Mouse (Mus musculus): ENCODE measurements at regions not wholly inside any gene's neighbourhood (a gene's known extent, or its start where the extent isn't known, plus 50 kb on each side); places are given as distances from the start of the nearest gene placed in this dataset.
"Not testable (repeated sequence)": the region's sequence is repeated elsewhere in the genome, so short reads cannot be mapped to it uniquely, and the experiment has no call there.

DNA sequence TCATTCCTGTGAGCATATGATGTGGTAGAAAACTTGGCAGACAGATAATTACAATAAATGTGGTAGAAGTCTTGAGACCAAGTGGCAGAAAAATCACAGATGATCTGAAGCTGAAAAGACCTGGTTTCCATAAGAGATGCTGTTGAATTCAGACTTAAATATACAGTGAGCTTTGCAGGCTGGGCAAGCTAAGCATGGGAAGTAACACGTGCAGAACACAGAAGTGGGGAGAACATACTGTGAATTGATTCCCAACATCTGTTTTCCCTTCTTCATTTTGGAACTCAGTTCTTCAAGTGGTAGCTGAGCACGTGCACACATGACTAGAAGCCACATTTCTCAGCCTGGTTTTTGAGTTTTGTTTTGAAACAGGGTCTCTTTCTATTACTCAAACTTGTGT, 157.8 kb downstream of the Mterf1b start:
- DNase-seq (ENCODE audit: low read depth, low spot score) = no peak

DNA sequence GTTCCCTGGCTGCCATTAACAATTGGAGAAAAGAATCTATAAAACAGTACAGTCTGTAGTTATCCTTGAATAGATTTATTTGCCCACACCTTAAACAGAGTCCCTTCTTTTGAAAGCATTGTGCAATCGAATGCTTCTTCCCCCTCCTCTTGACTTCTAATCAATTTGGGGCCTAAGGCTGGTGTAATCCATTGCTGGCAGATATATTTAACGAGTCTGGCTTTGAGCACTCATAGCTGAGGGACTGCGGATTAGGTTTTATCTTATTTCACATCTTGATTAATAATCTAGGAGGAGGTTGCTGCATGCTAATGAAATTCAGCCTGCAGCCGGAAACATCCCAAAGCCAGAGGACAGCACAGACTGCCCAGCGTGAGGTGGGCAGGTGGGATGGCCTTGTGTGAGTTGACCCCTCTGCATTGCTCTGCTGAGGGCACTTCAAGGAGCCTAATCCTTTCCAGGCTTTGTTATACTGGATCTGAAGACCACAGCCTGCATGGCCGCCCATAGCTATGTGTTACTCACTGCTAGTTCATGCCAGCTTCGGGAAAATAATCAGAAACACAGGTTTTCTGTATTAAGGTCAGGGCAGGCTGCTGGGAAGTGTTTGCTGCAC, 163.6 kb downstream of the Mterf1b start:
- no peak for DNase-seq (ENCODE audit: low read depth, low spot score)

GRCm38 (mm10) chr5:4356555-4357273, 164.5 kb downstream of the Mterf1b start:
- not testable (repeated sequence) for DNase-seq (ENCODE audit: low read depth, low spot score)

DNA sequence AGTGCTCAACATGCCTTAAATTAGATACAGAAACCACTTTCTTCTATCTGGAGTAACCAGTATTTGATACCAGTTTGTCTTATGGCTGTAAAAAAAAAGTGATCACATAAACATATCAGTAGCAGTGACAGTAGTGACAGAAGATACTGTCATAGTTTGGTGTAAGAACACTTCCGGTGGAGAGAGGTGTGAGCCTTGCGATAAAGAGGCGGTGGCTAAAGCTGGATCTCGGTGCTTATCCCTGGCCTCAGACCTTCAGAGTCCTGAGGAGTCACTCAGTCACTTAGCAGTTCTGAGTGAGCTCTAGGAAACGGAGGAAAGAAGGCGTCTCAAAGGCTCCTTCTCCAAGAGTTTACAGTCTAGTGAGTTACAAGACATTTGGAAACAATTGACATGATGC, 169.4 kb downstream of the Mterf1b start:
- not testable (repeated sequence) for DNase-seq (ENCODE audit: low read depth, low spot score)

- DNase-seq (ENCODE audit: low read depth, low spot score) = not testable (repeated sequence)
These were observed 192.6 kb downstream of the Mterf1b start for GRCm38 (mm10) chr5:4384719-4385118.

GRCm38 (mm10) chr5:4391083-4391482, 198.9 kb downstream of the Mterf1b start:
- no peak for DNase-seq (ENCODE audit: low read depth, low spot score)

DNA sequence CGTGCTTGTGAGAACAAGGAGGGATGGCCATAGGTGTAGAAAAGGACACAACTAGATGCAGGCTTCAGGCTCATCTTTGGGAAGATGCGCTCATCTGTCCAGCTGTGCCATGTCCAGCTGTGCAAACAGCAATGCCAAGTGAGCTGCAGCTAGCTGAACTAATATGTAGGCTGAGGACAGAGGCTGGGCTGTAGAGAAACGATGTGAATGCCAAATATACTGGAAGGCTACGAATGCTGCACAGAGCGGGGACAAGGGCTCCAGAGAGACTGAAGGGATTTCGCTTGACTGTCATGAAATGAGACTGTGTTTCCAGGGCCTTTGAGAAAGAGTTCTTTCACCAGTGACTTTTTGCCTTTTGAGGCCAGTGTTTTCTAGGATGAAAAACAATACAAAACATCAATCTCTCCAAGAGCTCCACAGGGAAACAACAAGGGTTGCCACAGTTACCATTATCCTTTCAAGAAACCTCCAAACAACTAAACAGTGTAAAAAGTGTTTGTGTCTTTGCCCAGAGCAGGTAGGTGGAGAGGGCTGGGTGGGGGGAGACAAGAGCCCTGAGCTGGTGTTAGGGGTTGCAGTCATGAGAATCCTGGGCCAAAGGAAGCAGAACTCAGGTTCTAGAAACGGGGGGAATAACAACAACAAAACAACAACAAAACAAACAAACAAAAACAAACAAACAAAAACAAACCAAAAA, 202.3 kb downstream of the Mterf1b start:
- DNase-seq (ENCODE audit: low read depth, low spot score) = not testable (repeated sequence)

DNA sequence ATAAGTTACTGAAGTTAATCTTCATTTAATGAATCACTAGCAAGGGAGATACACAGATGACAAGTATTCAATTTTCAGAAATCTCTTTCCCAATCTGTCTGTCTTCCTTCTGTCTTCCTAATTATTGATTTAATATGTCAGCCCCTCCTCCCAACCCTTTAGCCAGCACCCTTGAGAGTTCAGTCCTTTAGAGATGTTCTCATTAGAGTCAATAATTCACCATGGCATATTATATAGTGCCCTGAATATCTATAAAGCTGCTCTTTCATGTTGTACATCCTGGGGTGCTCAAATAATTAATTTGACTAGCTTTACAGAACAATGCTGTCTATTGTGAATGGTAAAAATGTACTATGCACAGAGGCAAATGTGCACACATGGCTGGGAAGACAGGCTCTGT, 205.9 kb downstream of the Mterf1b start:
- DNase-seq (ENCODE audit: low read depth, low spot score) = no peak

DNA sequence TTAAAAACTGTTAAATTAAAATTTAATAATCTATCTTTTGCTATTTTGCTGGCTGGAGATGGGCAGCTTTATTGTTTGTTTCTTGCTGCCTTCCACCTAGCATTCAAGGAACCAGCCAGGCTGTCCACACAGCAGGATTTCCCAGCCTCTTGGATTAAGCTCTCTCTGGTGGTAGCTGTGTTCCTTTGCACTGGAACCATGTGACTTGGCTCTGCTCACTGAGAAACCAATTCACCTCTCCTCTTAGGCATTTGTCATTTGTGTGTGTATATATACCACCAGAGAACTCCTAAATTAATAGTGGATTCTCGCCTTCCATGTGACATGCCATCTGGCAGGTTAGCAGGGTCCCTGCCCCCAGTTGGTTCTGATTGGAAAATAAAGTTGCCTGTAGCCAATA, 225.6 kb downstream of the Mterf1b start:
- no peak for DNase-seq (ENCODE audit: low read depth, low spot score)

Data from embryo, embryonic 11.5 days (tissue).